Comparison of ENCODE assay signal across 26 mouse cellular contexts in genomic region chr2:106008415-106008814, GRCm38 (mm10).
"Had no signal": no experiment of that assay in that cellular context is flagged by ENCODE, and none has a peak within 500 bp of the region (broad histone marks: within the 10 kb centered on the region; RNA-seq: fewer than 3 reads in every experiment).

No protein-coding gene starts in this region.

- H3K4me1 ChIP-seq: embryonic facial prominence, embryonic 12.5 days; embryonic facial prominence, embryonic 13.5 days; embryonic facial prominence, embryonic 15.5 days; forebrain, embryonic 12.5 days; forebrain, embryonic 13.5 days; forebrain, embryonic 15.5 days; heart, embryonic 10.5 days had no signal

- H3K9me3 ChIP-seq: embryonic facial prominence, embryonic 10.5 days; embryonic facial prominence, embryonic 12.5 days; embryonic facial prominence, embryonic 13.5 days; embryonic facial prominence, embryonic 15.5 days; forebrain, embryonic 10.5 days; forebrain, embryonic 12.5 days; forebrain, embryonic 13.5 days; forebrain, embryonic 15.5 days; heart, embryonic 10.5 days had no signal

- H3K9ac ChIP-seq: embryonic facial prominence, embryonic 12.5 days; embryonic facial prominence, embryonic 13.5 days; embryonic facial prominence, embryonic 15.5 days; forebrain, embryonic 12.5 days; forebrain, embryonic 13.5 days; forebrain, embryonic 15.5 days; forebrain, postnatal 0 days had no signal

- H3K36me3 ChIP-seq: embryonic facial prominence, embryonic 10.5 days; embryonic facial prominence, embryonic 12.5 days; embryonic facial prominence, embryonic 13.5 days; embryonic facial prominence, embryonic 15.5 days; forebrain, embryonic 10.5 days; forebrain, embryonic 12.5 days; forebrain, embryonic 15.5 days; heart, embryonic 10.5 days had no signal

- DNase-seq: cerebellum, adult 9-10 months; cerebellum, adult 9-11 months; cerebellum, postnatal 10 days; cerebellum, postnatal 14 days; cerebellum, postnatal 25 days; cerebellum, postnatal 36 days; embryo, embryonic 11 days; forebrain, postnatal 0 days; gastrocnemius, adult 2 months; gastrocnemius, postnatal 10 days; gastrocnemius, postnatal 14 days; gastrocnemius, postnatal 25 days; gastrocnemius, postnatal 36 days; heart, adult 11 months; heart, adult 18-20 months; heart, adult 2 months had no signal

- H3K4me3 ChIP-seq: embryonic facial prominence, embryonic 10.5 days; embryonic facial prominence, embryonic 12.5 days; embryonic facial prominence, embryonic 13.5 days; embryonic facial prominence, embryonic 15.5 days; erythroblast, embryonic 14.5 days; forebrain, embryonic 10.5 days; forebrain, embryonic 12.5 days; forebrain, embryonic 13.5 days; forebrain, embryonic 15.5 days; gastrocnemius, adult 2 months; heart, adult 2 months; heart, embryonic 10.5 days had no signal

- H3K27me3 ChIP-seq: embryonic facial prominence, embryonic 12.5 days; embryonic facial prominence, embryonic 13.5 days; embryonic facial prominence, embryonic 15.5 days; forebrain, embryonic 15.5 days had no signal

- H3K27ac ChIP-seq: embryonic facial prominence, embryonic 10.5 days; embryonic facial prominence, embryonic 12.5 days; embryonic facial prominence, embryonic 13.5 days; embryonic facial prominence, embryonic 15.5 days; forebrain, embryonic 10.5 days; forebrain, embryonic 12.5 days; forebrain, embryonic 13.5 days; forebrain, embryonic 15.5 days; gastrocnemius, adult 2 months; heart, adult 2 months; heart, embryonic 10.5 days had no signal
